Mouse (Mus musculus) lung, adult 2 months (tissue): ENCODE results near the gene Slc10a4.
"Not testable (repeated sequence)": the region's sequence is repeated elsewhere in the genome, so short reads cannot be mapped to it uniquely, and the experiment has no call there.

Experiments
- CTCF ChIP-seq: fragments of 200-500 bp; IDR thresholded peaks from 2 replicates; pipeline ENCODE4 v1.5.1; 2011; ENCODE audit warnings: mild to moderate bottlenecking, low read length, control low read depth; ENCODE audit not compliant: insufficient read depth
- POLR2A ChIP-seq: fragments of 200-500 bp; IDR thresholded peaks from 2 replicates; pipeline ENCODE4 v1.6.1; 2011; ENCODE audit warnings: low read depth, mild to moderate bottlenecking, control low read depth, low read length, borderline replicate concordance; ENCODE audit errors: extremely low read depth

DNA sequence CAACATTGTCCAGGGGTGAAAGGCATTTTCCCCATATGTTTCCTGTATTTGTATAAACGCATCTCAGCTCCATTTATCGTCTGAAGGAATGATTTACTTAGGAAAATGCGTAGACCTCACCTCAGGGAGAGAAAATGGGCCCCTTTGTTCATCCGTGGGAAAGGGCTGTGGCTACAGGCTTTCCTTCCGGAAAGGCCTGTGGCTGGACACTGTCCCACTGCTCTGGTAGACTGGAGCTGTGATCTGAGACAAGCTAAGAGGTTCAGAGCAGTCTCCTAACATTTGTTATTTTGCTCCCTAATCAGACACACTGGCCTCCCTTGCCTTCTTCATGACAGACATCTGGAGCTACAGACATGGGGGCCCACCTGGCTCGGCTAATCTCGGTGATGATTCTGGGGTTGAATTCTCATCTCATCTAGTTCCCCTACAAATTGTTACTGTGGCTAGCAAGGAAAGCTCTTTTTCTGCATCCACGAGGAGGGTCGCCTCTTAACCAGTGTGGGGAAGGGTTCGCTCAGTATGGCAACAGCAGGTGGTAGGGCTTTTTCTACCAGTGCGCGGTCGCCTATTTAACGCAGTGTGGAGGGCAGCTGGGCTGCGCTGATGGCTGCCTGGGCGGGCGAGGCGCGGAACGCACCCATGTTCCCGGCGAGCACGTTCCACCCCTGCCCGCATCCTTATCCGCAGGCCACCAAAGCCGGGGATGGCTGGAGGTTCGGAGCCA lies 6.4 kb downstream of the Slc10a4 start:
- TF ChIP-seq CTCF, POLR2A: not testable (repeated sequence)
